8 mouse cellular contexts compared by ENCODE assay signal in genomic region chr7:80269751-80270255, GRCm38 (mm10). TPM values are rescaled to one million over a fixed set of nuclear protein-coding genes. Genes with fewer than 3 reads are reported as not detected.
DNase-seq lines count a peak whose midpoint lies in the region; ATAC-seq lines count a peak whose summit lies in the region.

No protein-coding gene starts in this region.

- H3K9me3 ChIP-seq in forebrain, embryonic 14.5 days (replicated peaks; ENCODE audit: control insufficient read depth, low read length), result peaks cover 9% of the 10 kb centered on the region
- peaks cover 8% of the 10 kb centered on the region for H3K9me3 ChIP-seq in midbrain, embryonic 11.5 days (ENCODE audit: control insufficient read depth, low read length)

- peak; percentile 22 for DNase-seq in layer of hippocampus, adult 9-11 months
- DNase-seq in layer of hippocampus, postnatal 36 days, result no peak
- peak; percentile 65 to 67 for DNase-seq in adrenal gland, postnatal 36 days
- DNase-seq in forebrain, embryonic 14.5 days (ENCODE audit: low spot score), result peak; percentile 30
- DNase-seq in kidney, postnatal 36 days, result peak; percentile 55 to 68
- DNase-seq in midbrain, embryonic 11.5 days (ENCODE audit: low spot score, missing footprints), result no peak
- DNase-seq in left cerebral cortex, adult 11 months (ENCODE audit: low spot score), result no peak

- no peaks in the 10 kb centered on the region for H3K27me3 ChIP-seq in forebrain, embryonic 14.5 days (replicated peaks; ENCODE audit: control insufficient read depth, insufficient read depth, low read length)
- H3K27me3 ChIP-seq in midbrain, embryonic 11.5 days (ENCODE audit: control insufficient read depth, insufficient read depth, low read length), result no peaks in the 10 kb centered on the region

- H3K4me2 ChIP-seq in forebrain, embryonic 14.5 days (ENCODE audit: low read length), result peak overlapping the region; percentile 91
- peak overlapping the region; percentile 88 for H3K4me2 ChIP-seq in midbrain, embryonic 11.5 days

- peaks cover 45% of the 10 kb centered on the region for H3K36me3 ChIP-seq in forebrain, embryonic 14.5 days (ENCODE audit: control insufficient read depth, insufficient read depth, low read length)
- H3K36me3 ChIP-seq in midbrain, embryonic 11.5 days (ENCODE audit: control insufficient read depth, insufficient read depth, low read length), result peaks cover 17% of the 10 kb centered on the region

- H3K27ac ChIP-seq in forebrain, embryonic 14.5 days (ENCODE audit: low read depth, low read length), result 0 out of 2 replicates have a peak overlapping the region, but pooled peaks have one; percentile 45
- H3K27ac ChIP-seq in midbrain, embryonic 11.5 days (ENCODE audit: low read depth, low read length), result no peak overlapping the region

- peaks cover 18% of the 10 kb centered on the region for H3K4me1 ChIP-seq in forebrain, embryonic 14.5 days (ENCODE audit: control insufficient read depth, insufficient read depth, low read length)
- peaks cover 11% of the 10 kb centered on the region for H3K4me1 ChIP-seq in midbrain, embryonic 11.5 days (ENCODE audit: control insufficient read depth, insufficient read depth, low read length)

- peak overlapping the region; percentile 80 for H3K4me3 ChIP-seq in forebrain, embryonic 14.5 days (ENCODE audit: low read depth, low read length)
- H3K4me3 ChIP-seq in midbrain, embryonic 11.5 days (ENCODE audit: low read depth, low read length), result peak overlapping the region; percentile 89

- peak overlapping the region; percentile 76 for H3K9ac ChIP-seq in forebrain, embryonic 14.5 days (ENCODE audit: low read length)
- H3K9ac ChIP-seq in midbrain, embryonic 11.5 days (ENCODE audit: low read length), result peak overlapping the region; percentile 80

- 2% methylated on average over 23 of the region's 23 CpGs for WGBS in forebrain, embryonic 14.5 days
- WGBS in midbrain, embryonic 11.5 days, result under 1% methylated on average over 23 of the region's 23 CpGs

- peak; percentile 53 for ATAC-seq in forebrain, embryonic 14.5 days
- ATAC-seq in midbrain, embryonic 11.5 days (ENCODE audit: low FRiP score), result peak; percentile 62; the same call in 1 of the 2 replicates
- ATAC-seq in monocyte, adult 5-6 weeks (replicated peaks; ENCODE audit: insufficient number of reproducible peaks, low FRiP score, low TSS enrichment, poor library complexity, severe bottlenecking), result no peak; the same call in 1 of the 2 replicates

RNA-seq across cellular contexts. Expression of gene Vps33b, which starts 0.4 kb away (rescaled TPM):
- total RNA-seq in layer of hippocampus, postnatal 36 days (2021), result 10 to 100 TPM; 21.6 to 24.3 TPM
- 10 to 100 TPM; 19.1 to 31.5 TPM for total RNA-seq in adrenal gland, postnatal 36 days (2021)
- 6.1 and 10.9 TPM in 2 replicates for polyA plus RNA-seq in forebrain, embryonic 14.5 days (2014; fragmentation: Nextera tagmentation; extraction: Ambion mirVana)
- polyA plus RNA-seq in midbrain, embryonic 11.5 days (2014; fragmentation: Nextera tagmentation; extraction: Ambion mirVana), result 12.6 and 14.3 TPM in 2 replicates
- 35.8 to 53.3 TPM (median 47.4 TPM) in 3 replicates for total RNA-seq in monocyte, adult 5-6 weeks (2017)

RNA-seq across cellular contexts. Expression of gene Ngrn, which starts 8.8 kb away (rescaled TPM):
- 10 to 100 TPM; 41.4 to 44.5 TPM for total RNA-seq in layer of hippocampus, postnatal 36 days (2021)
- total RNA-seq in adrenal gland, postnatal 36 days (2021), result 10 to 100 TPM; 43.1 to 58.6 TPM
- 71.2 and 71.8 TPM in 2 replicates for polyA plus RNA-seq in forebrain, embryonic 14.5 days (2014; fragmentation: Nextera tagmentation; extraction: Ambion mirVana)
- 53.1 and 53.2 TPM in 2 replicates for polyA plus RNA-seq in midbrain, embryonic 11.5 days (2014; fragmentation: Nextera tagmentation; extraction: Ambion mirVana)
- total RNA-seq in monocyte, adult 5-6 weeks (2017), result 22.5 to 35.4 TPM (median 27.3 TPM) in 3 replicates

RNA-seq across cellular contexts. Expression of gene Ttll13, which starts 23.6 kb away (rescaled TPM):
- 1 to 10 TPM; 1.7 to 2.9 TPM for total RNA-seq in layer of hippocampus, postnatal 36 days (2021)
- under 1 TPM; 0.59 to 0.83 TPM for total RNA-seq in adrenal gland, postnatal 36 days (2021)
- polyA plus RNA-seq in forebrain, embryonic 14.5 days (2014; fragmentation: Nextera tagmentation; extraction: Ambion mirVana), result 0.87 and 1.2 TPM in 2 replicates
- polyA plus RNA-seq in midbrain, embryonic 11.5 days (2014; fragmentation: Nextera tagmentation; extraction: Ambion mirVana), result 0.53 and 0.91 TPM in 2 replicates
- 3.0 TPM in 1 of 3 replicates, not detected in the others for total RNA-seq in monocyte, adult 5-6 weeks (2017)

RNA-seq across cellular contexts. Expression of gene Prc1, which starts 24.4 kb away (rescaled TPM):
- total RNA-seq in layer of hippocampus, postnatal 36 days (2021), result 1 to 10 TPM; 1.5 to 2.4 TPM
- total RNA-seq in adrenal gland, postnatal 36 days (2021), result 10 to 100 TPM; 12.4 to 12.8 TPM
- polyA plus RNA-seq in forebrain, embryonic 14.5 days (2014; fragmentation: Nextera tagmentation; extraction: Ambion mirVana), result 102 and 125 TPM in 2 replicates
- 231 and 232 TPM in 2 replicates for polyA plus RNA-seq in midbrain, embryonic 11.5 days (2014; fragmentation: Nextera tagmentation; extraction: Ambion mirVana)
- 6.3 to 11.8 TPM (median 7.3 TPM) in 3 replicates for total RNA-seq in monocyte, adult 5-6 weeks (2017)

RNA-seq across cellular contexts. Expression of gene Gdpgp1, which starts 37.1 kb away (rescaled TPM):
- total RNA-seq in layer of hippocampus, postnatal 36 days (2021), result 1 to 10 TPM; 6.9 to 7.3 TPM
- 1 to 10 TPM; 3.8 to 3.9 TPM for total RNA-seq in adrenal gland, postnatal 36 days (2021)
- polyA plus RNA-seq in forebrain, embryonic 14.5 days (2014; fragmentation: Nextera tagmentation; extraction: Ambion mirVana), result 2.1 and 2.7 TPM in 2 replicates
- 3.8 and 4.5 TPM in 2 replicates for polyA plus RNA-seq in midbrain, embryonic 11.5 days (2014; fragmentation: Nextera tagmentation; extraction: Ambion mirVana)
- 0.86 to 3.5 TPM (median 2.2 TPM) in 3 replicates for total RNA-seq in monocyte, adult 5-6 weeks (2017)

Comparison
In these comparisons a context has a peak if more than half of its experiments do, and no peak if none do; other contexts are left out.
1. DNase-seq: peak in layer of hippocampus, adult 9-11 months (single experiment), adrenal gland, postnatal 36 days (2 of 2), forebrain, embryonic 14.5 days (single experiment) and kidney, postnatal 36 days (2 of 2); none in layer of hippocampus, postnatal 36 days (0 of 2), midbrain, embryonic 11.5 days (single experiment) and left cerebral cortex, adult 11 months (single experiment).